Comparison of ENCODE assay signal across 9 mouse cellular contexts in genomic region chr19:53105374-53106090, GRCm38 (mm10). TPM values are rescaled to one million over a fixed set of nuclear protein-coding genes. Genes with fewer than 3 reads are reported as not detected.
DNase-seq lines count a peak whose midpoint lies in the region; ATAC-seq and TF ChIP-seq lines count a peak whose summit lies in the region.
"Had no signal": no experiment of that assay in that cellular context is flagged by ENCODE, and none has a peak within 500 bp of the region (broad histone marks: within the 10 kb centered on the region; RNA-seq: fewer than 3 reads in every experiment).

No protein-coding gene starts in this region.

- 86% methylated on average over 26 of the region's 26 CpGs for WGBS in thymus, adult 2 months
- WGBS in kidney, adult 2 months, result 41% methylated on average over 26 of the region's 26 CpGs
- 44% methylated on average over 26 of the region's 26 CpGs for WGBS in lung, adult 2 months

- H3K4me3 ChIP-seq in thymus, adult 2 months (ENCODE audit: control insufficient read depth, insufficient read depth, low read length), result no peak overlapping the region
- H3K4me3 ChIP-seq in kidney, adult 2 months (ENCODE audit: insufficient read depth, low read depth, low read length), result peak overlapping the region; percentile 38
- no peak overlapping the region for H3K4me3 ChIP-seq in lung, adult 2 months (replicated peaks; ENCODE audit: extremely low read depth, low read depth, low read length)
- H3K4me3 ChIP-seq: megakaryocyte, embryonic 14.5 days had no signal

- no peak for TF ChIP-seq POLR2A in thymus, adult 2 months (IDR thresholded peaks at IDR 0.05; ENCODE audit: control insufficient read depth, extremely low read depth, insufficient read depth, low read length, poor library complexity)
- TF ChIP-seq POLR2A in kidney, adult 2 months (IDR thresholded peaks at IDR 0.05; ENCODE audit: low read depth, low read length), result no peak
- TF ChIP-seq POLR2A in lung, adult 2 months (IDR thresholded peaks at IDR 0.05; ENCODE audit: borderline replicate concordance, extremely low read depth, low read depth, low read length), result no peak

- H3K36me3 ChIP-seq in thymus, adult 2 months (ENCODE audit: control insufficient read depth, insufficient read depth, low read length), result no peaks in the 10 kb centered on the region
- no peaks in the 10 kb centered on the region for H3K36me3 ChIP-seq in kidney, adult 2 months (ENCODE audit: control insufficient read depth, insufficient read depth, low read length)

- DNase-seq in thymus, postnatal 4 days, result peak; percentile 26
- no peak for DNase-seq in thymus, adult 2 months
- peak; percentile 32 to 59 for DNase-seq in gastrocnemius, adult 8-10 months (ENCODE audit: low spot score in 2 of 2)
- peak; percentile 94 for DNase-seq in kidney, adult 2 months
- DNase-seq in lung, adult 2 months, result peak; percentile 63
- peak; percentile 29 for DNase-seq in urinary bladder, postnatal 10 days (ENCODE audit: low spot score)
- no peak for DNase-seq in cerebellum, adult 9-10 months

- no peak overlapping the region for H3K27ac ChIP-seq in thymus, adult 2 months (ENCODE audit: control insufficient read depth, insufficient read depth, low read length)
- peak overlapping the region; percentile 54; the same call in 1 of the 2 replicates for H3K27ac ChIP-seq in kidney, adult 2 months (ENCODE audit: insufficient read depth, low read depth, low read length)

- TF ChIP-seq CTCF in thymus, adult 2 months (IDR thresholded peaks at IDR 0.05; ENCODE audit: borderline replicate concordance, control insufficient read depth, extremely low read depth, insufficient read depth, low read length, poor library complexity), result no peak
- TF ChIP-seq CTCF in kidney, adult 2 months (conservative IDR thresholded peaks at IDR 0.05; ENCODE audit: insufficient read depth, insufficient read length, low read depth, low read length), result no peak
- TF ChIP-seq CTCF in lung, adult 2 months (IDR thresholded peaks at IDR 0.05; ENCODE audit: insufficient read depth, low read length), result no peak

- H3K4me1 ChIP-seq in thymus, adult 2 months (replicated peaks; ENCODE audit: control insufficient read depth, insufficient read depth, low read length), result no peaks in the 10 kb centered on the region
- peaks cover 6% of the 10 kb centered on the region; the same call in 1 of the 2 replicates for H3K4me1 ChIP-seq in kidney, adult 2 months (ENCODE audit: control insufficient read depth, insufficient read depth, low read length)
- H3K4me1 ChIP-seq in lung, adult 2 months (ENCODE audit: control insufficient read depth, insufficient read depth, low read length), result no peaks in the 10 kb centered on the region

- no peaks in the 10 kb centered on the region for H3K27me3 ChIP-seq in thymus, adult 2 months (ENCODE audit: control insufficient read depth, insufficient read depth, low read length)
- no peaks in the 10 kb centered on the region for H3K27me3 ChIP-seq in kidney, adult 2 months (replicated peaks; ENCODE audit: control insufficient read depth, insufficient read depth, low read length)

- no peak for ATAC-seq in inflammation-experienced regulatory T-cells, adult 6 months

RNA-seq across cellular contexts. Expression of gene Add3, which starts 34.7 kb away (rescaled TPM):
- polyA plus RNA-seq in thymus, adult 2 months (2012; rRNA removed), result 23.1 and 24.0 TPM in 2 replicates
- total RNA-seq in gastrocnemius, adult 8-10 months (2022), result 10 to 100 TPM; 17.4 to 25.8 (median 20.8) TPM
- polyA plus RNA-seq in kidney, adult 2 months (2012; rRNA removed), result 52.9 and 61.6 TPM in 2 replicates
- polyA plus RNA-seq in lung, adult 2 months (2012; rRNA removed), result 40.0 and 53.0 TPM in 2 replicates
- polyA plus RNA-seq in inflammation-experienced regulatory T-cells, adult 6 months (2017; shearing (Covaris generic)), result 100 to 1,000 TPM; 100 to 138 (median 112) TPM

Comparison
In these comparisons a context has a peak if more than half of its experiments do, and no peak if none do; other contexts are left out.
1. DNase-seq: peak in thymus, postnatal 4 days (single experiment), gastrocnemius, adult 8-10 months (2 of 2), kidney, adult 2 months (single experiment), lung, adult 2 months (single experiment) and urinary bladder, postnatal 10 days (single experiment); none in thymus, adult 2 months (single experiment) and cerebellum, adult 9-10 months (single experiment).